Mouse (Mus musculus) liver, embryonic 12.5 days (tissue): ENCODE measurements around the gene Zfp667. TPM values are rescaled to one million over a fixed set of nuclear protein-coding genes. Genes with fewer than 3 reads are reported as not detected.
"Not testable (repeated sequence)": the region's sequence is repeated elsewhere in the genome, so short reads cannot be mapped to it uniquely, and the experiment has no call there.

Experiments used
- ATAC-seq: fragments of 200-750 bp; cut with Nextera tagmentation; 2 replicates; pipeline ENCODE4 v1.8.0; 2017; ENCODE audit warnings: moderate number of reproducible peaks, mild to moderate bottlenecking, moderate library complexity
- H3K27ac ChIP-seq: fragments of 300-500 bp; sonication (generic); 2 replicates; pipeline ENCODE4 v1.5.1; 2016; ENCODE audit warnings: mild to moderate bottlenecking
- H3K27me3 ChIP-seq: fragments of 300-500 bp; sonication (generic); replicated peaks from 2 replicates; pipeline ENCODE4 v1.6.1; 2016; ENCODE audit warnings: mild to moderate bottlenecking, moderate library complexity
- H3K36me3 ChIP-seq: fragments of 300-500 bp; sonication (generic); 2 replicates; pipeline ENCODE4 v1.6.1; 2016; ENCODE audit warnings: mild to moderate bottlenecking, moderate library complexity
- H3K4me1 ChIP-seq: fragments of 300-500 bp; sonication (generic); 2 replicates; pipeline ENCODE4 v1.6.1; 2016
- H3K4me2 ChIP-seq: fragments of 300-500 bp; sonication (generic); 2 replicates; pipeline ENCODE4 v1.6.1; 2016; ENCODE audit warnings: mild to moderate bottlenecking, moderate library complexity
- H3K4me3 ChIP-seq: fragments of 300-500 bp; sonication (generic); 2 replicates; pipeline ENCODE4 v1.5.1; 2016; ENCODE audit warnings: mild to moderate bottlenecking, moderate library complexity
- H3K9ac ChIP-seq: fragments of 300-500 bp; sonication (generic); 2 replicates; pipeline ENCODE4 v1.6.1; 2016; ENCODE audit warnings: mild to moderate bottlenecking, moderate library complexity
- H3K9me3 ChIP-seq: fragments of 300-500 bp; sonication (generic); replicated peaks from 2 replicates; pipeline ENCODE4 v1.6.1; 2016; ENCODE audit warnings: mild to moderate bottlenecking, moderate library complexity
- WGBS: fragments of 180-500 bp; shearing (Covaris S2); methylation state at CpG from one replicate; pipeline ENCODE4 v1.1.7; 2016; ENCODE audit not compliant: insufficient replicate concordance; 5-methylcytosine and 5-hydroxymethylcytosine counted together
- polyA plus RNA-seq: library from polyadenylated mRNA; unstranded; fragments of >200 nt; fragmentation: Nextera tagmentation; extraction: Ambion mirVana; gene quantifications from 2 replicates; pipeline ENCODE4 v1.2.1, GENCODE M21; 2016

Gene Zfp667
- polyA plus RNA-seq, 1 experiment from 2014 or later = 8.2 TPM

- Histone ChIP-seq H3K36me3 (no peaks in the 10 kb centered on the region), H3K4me3 (no peak overlapping the region), H3K4me1 (no peaks in the 10 kb centered on the region), H3K9ac (no peak overlapping the region), H3K9me3 (no peaks in the 10 kb centered on the region), H3K4me2 (no peak overlapping the region), H3K27me3 (peaks cover 9% of the 10 kb centered on the region; the same call in 1 of the 2 replicates), H3K27ac (no peak overlapping the region)
- ATAC-seq = no peak
- 53% methylated on average over 4 of the region's 4 CpGs for WGBS
Observed at GRCm38 (mm10) chr7:6262984-6263383, 23.4 kb upstream of the Zfp667 start.

DNA sequence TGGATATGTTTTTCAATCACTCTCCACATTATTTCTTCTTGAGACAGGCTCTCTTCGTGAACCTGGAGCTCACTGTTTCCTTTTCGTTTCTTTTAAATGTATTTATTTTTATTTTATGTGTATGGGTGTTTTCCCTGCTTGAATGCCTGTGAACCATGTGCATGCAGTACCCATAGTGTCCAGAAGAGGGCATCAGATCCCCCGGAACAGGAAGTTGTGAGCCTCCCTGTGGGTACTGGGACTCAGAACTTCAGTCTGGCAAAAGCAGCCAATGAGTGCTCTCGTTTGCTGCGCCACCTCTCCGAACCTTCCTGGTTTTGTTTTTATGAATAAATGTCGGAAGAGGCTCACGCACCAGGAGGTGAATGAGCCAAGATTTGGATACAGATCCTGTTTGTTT, 20.7 kb upstream of the Zfp667 start:
- H3K27ac ChIP-seq = no peak overlapping the region
- no peaks in the 10 kb centered on the region for H3K36me3 ChIP-seq
- H3K4me2 ChIP-seq = no peak overlapping the region
- no peak overlapping the region for H3K4me3 ChIP-seq
- no peaks in the 10 kb centered on the region for H3K9me3 ChIP-seq
- no peak for ATAC-seq
- H3K4me1 ChIP-seq = no peaks in the 10 kb centered on the region
- no peaks in the 10 kb centered on the region for H3K27me3 ChIP-seq
- no peak overlapping the region for H3K9ac ChIP-seq
- WGBS = 42% methylated on average over 8 of the region's 8 CpGs

GRCm38 (mm10) chr7:6277906-6278305, 8.5 kb upstream of the Zfp667 start:
- 20% methylated on average over 3 of the region's 3 CpGs for WGBS
- Histone ChIP-seq H3K9me3 (no peaks in the 10 kb centered on the region), H3K4me1 (peaks cover 18% of the 10 kb centered on the region), H3K9ac (no peak overlapping the region), H3K36me3 (no peaks in the 10 kb centered on the region), H3K27ac (no peak overlapping the region), H3K4me3 (no peak overlapping the region), H3K4me2 (no peak overlapping the region), H3K27me3 (no peaks in the 10 kb centered on the region)
- peak; percentile 85 for ATAC-seq

DNA sequence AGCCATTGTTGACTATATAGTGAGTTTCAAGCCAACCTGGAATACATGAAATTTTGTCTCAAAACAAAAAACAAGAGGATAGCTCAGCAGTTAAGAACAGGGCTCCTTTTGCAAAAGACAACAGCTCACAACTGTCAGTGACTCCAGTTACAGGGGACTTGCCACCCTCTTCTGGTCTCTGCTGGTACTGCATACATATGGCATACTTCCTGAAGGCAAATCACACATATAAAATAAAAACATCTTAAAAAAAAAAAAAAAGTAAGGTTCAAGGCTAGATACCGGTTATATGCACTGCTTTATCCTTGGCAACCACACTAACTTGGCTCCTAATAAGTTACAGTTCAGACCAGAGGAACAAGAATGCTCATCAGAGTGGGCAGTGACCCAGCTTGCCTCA, 3.6 kb upstream of the Zfp667 start:
- Histone ChIP-seq H3K36me3 (no peaks in the 10 kb centered on the region), H3K27ac (peak overlapping the region; percentile 78), H3K4me3 (peak overlapping the region; percentile 68), H3K9ac (peak overlapping the region; percentile 76), H3K4me1 (peaks cover 44% of the 10 kb centered on the region), H3K4me2 (peak overlapping the region; percentile 79), H3K9me3 (no peaks in the 10 kb centered on the region), H3K27me3 (no peaks in the 10 kb centered on the region)
- no peak for ATAC-seq
- 0% methylated on average over 1 of the region's 1 CpGs for WGBS

DNA sequence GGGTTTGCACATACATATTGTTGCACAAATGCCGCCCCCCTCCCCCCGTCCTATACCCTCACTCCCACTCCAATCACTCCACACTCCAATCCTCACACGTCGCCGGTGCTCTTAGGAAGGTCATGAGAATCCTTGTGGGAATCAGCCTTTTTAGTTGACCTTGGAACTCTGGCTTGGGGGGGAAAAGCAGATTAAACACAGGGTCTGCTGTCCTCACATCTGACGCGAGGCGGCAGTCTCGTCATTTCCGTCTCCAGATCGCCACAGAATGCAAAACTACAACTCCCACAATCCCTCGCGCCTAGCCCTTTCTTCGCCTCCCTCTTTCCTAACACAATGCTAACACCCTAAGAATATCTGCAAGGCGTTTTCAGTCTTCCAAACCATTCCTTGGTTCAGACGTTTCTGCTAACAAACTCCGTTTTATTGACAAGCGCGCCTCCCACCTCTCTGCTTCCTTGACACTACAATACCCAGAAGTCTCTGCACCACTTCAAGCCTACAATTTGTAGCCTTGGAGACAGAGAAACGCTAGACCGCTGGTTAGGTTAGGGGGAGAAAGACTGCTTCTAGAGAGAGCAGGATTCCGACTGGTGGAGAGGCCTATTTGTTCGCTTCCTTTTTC, 2.8 kb upstream of the Zfp667 start:
- Histone ChIP-seq H3K27me3 (no peaks in the 10 kb centered on the region), H3K9me3 (no peaks in the 10 kb centered on the region), H3K36me3 (no peaks in the 10 kb centered on the region), H3K9ac (peak overlapping the region; percentile 76), H3K4me2 (peak overlapping the region; percentile 79), H3K4me3 (peak overlapping the region; percentile 68), H3K4me1 (peaks cover 44% of the 10 kb centered on the region), H3K27ac (peak overlapping the region; percentile 78)
- WGBS = 1% methylated on average over 23 of the region's 23 CpGs
- peak; percentile 41 for ATAC-seq

- H3K27me3 ChIP-seq = no peaks in the 10 kb centered on the region
- 80% methylated on average over 4 of the region's 4 CpGs for WGBS
Observed at GRCm38 (mm10) chr7:6284442-6285012, 1.9 kb upstream of the Zfp667 start.

GRCm38 (mm10) chr7:6285366-6285765, 1.0 kb upstream of the Zfp667 start:
- Histone ChIP-seq H3K27ac (peak overlapping the region; percentile 82; the same call in 1 of the 2 replicates), H3K4me3 (peak overlapping the region; percentile 67; the same call in 1 of the 2 replicates)
- WGBS = 70% methylated on average over 6 of the region's 6 CpGs

More at GRCm38 (mm10) chr7:6284442-6285012, 1.9 kb upstream of the Zfp667 start:
- peaks cover 44% of the 10 kb centered on the region for H3K4me1 ChIP-seq
- no peak overlapping the region for H3K4me3 ChIP-seq
- peak overlapping the region; percentile 79; the same call in 1 of the 2 replicates for H3K4me2 ChIP-seq
- H3K36me3 ChIP-seq = 0 out of 2 replicates have a peak, but pooled peaks cover 1% of the 10 kb centered on the region
- no peaks in the 10 kb centered on the region for H3K9me3 ChIP-seq
- no peak overlapping the region for H3K27ac ChIP-seq
- no peak for ATAC-seq
- H3K9ac ChIP-seq = no peak overlapping the region

DNA sequence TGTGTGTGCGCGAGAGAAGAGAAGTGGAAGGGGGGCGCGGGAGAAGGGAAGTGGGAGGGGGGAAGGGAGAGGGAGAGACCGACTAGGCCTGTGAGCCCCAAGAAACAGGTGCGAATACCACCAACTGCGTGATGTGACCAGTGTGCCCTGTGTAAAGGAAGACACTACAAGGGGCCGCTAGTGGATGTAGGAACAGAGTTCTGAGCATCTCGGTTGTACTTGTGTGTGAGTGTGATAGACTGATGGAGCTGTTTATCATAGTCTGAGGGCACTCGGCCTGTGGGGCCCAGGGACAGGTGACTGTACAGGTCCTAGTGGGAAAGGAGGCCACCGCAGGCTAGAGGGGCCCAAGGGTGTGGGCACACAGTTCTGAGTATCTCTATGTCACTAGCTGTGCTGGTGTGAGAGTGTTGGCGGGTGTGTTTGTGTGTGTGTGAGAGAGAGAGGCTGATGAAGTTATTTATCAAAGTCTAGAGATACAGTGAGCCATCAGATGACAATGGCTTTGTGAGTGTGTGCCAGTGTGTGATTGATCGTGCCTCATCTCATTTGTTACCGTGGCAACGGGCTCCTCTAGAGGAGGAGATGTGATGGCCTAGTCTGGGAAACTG, 647 bp downstream of the Zfp667 start:
- peak overlapping the region; percentile 71 for H3K9ac ChIP-seq
- no peaks in the 10 kb centered on the region for H3K9me3 ChIP-seq
- H3K4me2 ChIP-seq = peak overlapping the region; percentile 88
- H3K27ac ChIP-seq = peak overlapping the region; percentile 82
- 20% methylated on average over 15 of the region's 15 CpGs for WGBS
- peak; percentile 76 for ATAC-seq
- H3K4me3 ChIP-seq = peak overlapping the region; percentile 67
- no peaks in the 10 kb centered on the region for H3K27me3 ChIP-seq
- peaks cover 44% of the 10 kb centered on the region for H3K4me1 ChIP-seq
- peaks cover 18% of the 10 kb centered on the region for H3K36me3 ChIP-seq

More at GRCm38 (mm10) chr7:6285366-6285765, 1.0 kb upstream of the Zfp667 start:
- Histone ChIP-seq H3K4me2 (peak overlapping the region; percentile 88), H3K9me3 (no peaks in the 10 kb centered on the region), H3K27me3 (no peaks in the 10 kb centered on the region), H3K4me1 (peaks cover 44% of the 10 kb centered on the region), H3K9ac (peak overlapping the region; percentile 71; the same call in 1 of the 2 replicates), H3K36me3 (peaks cover 7% of the 10 kb centered on the region; the same call in 1 of the 2 replicates)
- ATAC-seq = no peak

DNA sequence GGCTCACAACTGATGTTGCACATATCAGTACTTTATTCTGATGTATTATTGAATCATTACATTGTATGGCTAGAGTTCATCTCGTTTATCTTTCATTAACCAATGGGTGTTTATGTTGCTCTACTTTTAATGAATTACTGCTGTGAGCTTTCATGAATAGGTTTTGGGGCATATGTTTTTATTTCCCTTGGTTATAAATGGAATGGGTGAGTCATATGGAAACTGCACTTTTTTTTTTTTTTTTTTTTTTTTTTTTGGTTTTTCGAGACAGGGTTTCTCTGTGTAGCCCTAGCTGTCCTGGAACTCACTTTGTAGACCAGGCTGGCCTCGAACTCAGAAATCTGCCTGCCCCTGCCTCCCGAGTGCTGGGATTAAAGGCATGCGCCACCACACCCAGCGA, 4.7 kb downstream of the Zfp667 start:
- H3K4me3 ChIP-seq, H3K27me3 ChIP-seq, H3K27ac ChIP-seq, ATAC-seq, H3K4me2 ChIP-seq, H3K9ac ChIP-seq, H3K9me3 ChIP-seq: not testable (repeated sequence)
- Histone ChIP-seq H3K4me1 (peaks cover 23% of the 10 kb centered on the region), H3K36me3 (peaks cover 52% of the 10 kb centered on the region)
- WGBS = 85% methylated on average over 5 of the region's 6 CpGs

DNA sequence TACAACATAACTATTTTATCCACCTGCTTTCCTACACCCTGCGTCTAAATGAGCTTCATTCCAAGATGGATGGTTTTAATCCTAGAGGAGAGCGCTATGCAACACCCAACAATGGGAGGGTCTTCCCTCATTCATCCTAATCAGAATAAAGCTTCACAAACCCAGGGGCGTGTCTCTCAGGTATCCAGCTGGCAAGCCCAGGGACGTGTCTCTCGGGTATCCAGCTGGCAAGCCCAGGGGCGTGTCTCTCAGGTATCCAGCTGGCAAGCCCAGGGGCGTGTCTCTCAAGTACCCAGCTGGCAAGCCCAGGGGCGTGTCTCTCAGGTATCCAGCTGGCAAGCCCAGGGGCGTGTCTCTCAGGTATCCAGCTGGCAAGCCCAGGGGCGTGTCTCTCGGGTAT, 14.4 kb downstream of the Zfp667 start:
- not testable (repeated sequence) for H3K4me2 ChIP-seq, H3K9ac ChIP-seq, H3K4me1 ChIP-seq, ATAC-seq, H3K27me3 ChIP-seq, H3K9me3 ChIP-seq, H3K27ac ChIP-seq, H3K4me3 ChIP-seq
- peaks cover 54% of the 10 kb centered on the region for H3K36me3 ChIP-seq
- WGBS = 63% methylated on average over 11 of the region's 11 CpGs

DNA sequence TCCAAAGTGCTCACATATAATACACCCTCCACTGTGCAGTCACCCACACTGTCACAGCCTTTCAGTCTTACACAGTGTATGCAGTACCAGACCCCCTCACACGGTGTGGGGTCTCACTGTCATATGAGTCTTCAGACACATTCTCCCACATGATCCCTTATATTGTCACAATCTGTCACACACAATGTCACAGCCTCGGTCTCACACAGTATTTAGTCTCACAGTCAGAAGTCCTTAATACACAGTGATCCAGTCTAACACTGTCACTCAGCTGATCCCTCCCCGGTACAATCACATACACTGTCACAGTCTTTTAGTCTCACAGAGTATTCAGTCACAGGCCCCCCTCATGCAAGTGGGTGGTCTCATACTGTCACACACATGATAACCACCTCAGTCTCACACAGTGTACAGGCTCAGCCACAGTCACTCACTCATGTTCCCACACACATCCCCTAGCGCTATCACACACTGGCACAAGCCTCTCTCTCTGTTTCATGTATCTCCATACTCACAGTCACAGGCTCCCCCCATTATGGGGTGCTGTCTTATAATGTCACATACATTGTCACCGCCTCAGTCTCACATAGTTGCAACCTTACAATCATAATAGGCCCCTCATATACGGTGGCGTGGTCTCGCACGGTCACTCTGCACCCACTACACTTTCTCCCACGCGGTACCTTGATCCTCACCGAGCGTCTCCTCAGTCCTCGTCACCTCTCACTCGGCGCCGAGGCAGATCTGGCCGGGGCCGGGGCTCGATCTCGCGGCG, 44.3 kb downstream of the Zfp667 start:
- Histone ChIP-seq H3K4me3 (peak overlapping the region; percentile 66), H3K9ac (peak overlapping the region; percentile 74), H3K4me1 (peaks cover 13% of the 10 kb centered on the region), H3K4me2 (peak overlapping the region; percentile 84), H3K27ac (peak overlapping the region; percentile 64), H3K9me3 (no peaks in the 10 kb centered on the region), H3K27me3 (no peaks in the 10 kb centered on the region), H3K36me3 (no peaks in the 10 kb centered on the region; the same call in 1 of the 2 replicates)
- peak; percentile 78 for ATAC-seq
- WGBS = 14% methylated on average over 23 of the region's 23 CpGs
